Mouse (Mus musculus): ENCODE data around the gene Wdr49.

- TF ChIP-seq TAL1 (conservative IDR thresholded peaks at IDR 0.05; ENCODE audit: low read depth, low read length), result no peak
- no peak for TF ChIP-seq POLR2AphosphoS5 (IDR thresholded peaks at IDR 0.05; ENCODE audit: insufficient replicate concordance, low read depth, low read length)
- no peak for TF ChIP-seq CTCF (IDR thresholded peaks at IDR 0.05; ENCODE audit: low read depth, low read length)
These were observed 184.8 kb downstream of the Wdr49 start for GRCm38 (mm10) chr3:75297026-75297757.

Data from G1E (cell line).